Mouse (Mus musculus): ENCODE data around the gene Abcb9. TPM values are rescaled to one million over a fixed set of nuclear protein-coding genes. Genes with fewer than 3 reads are reported as not detected.
"Not testable (repeated sequence)": the region's sequence is repeated elsewhere in the genome, so short reads cannot be mapped to it uniquely, and the experiment has no call there.

The Abcb9 gene
- total RNA-seq, 2 experiments from 2014 or later: 3.5 to 5.2 TPM

DNA sequence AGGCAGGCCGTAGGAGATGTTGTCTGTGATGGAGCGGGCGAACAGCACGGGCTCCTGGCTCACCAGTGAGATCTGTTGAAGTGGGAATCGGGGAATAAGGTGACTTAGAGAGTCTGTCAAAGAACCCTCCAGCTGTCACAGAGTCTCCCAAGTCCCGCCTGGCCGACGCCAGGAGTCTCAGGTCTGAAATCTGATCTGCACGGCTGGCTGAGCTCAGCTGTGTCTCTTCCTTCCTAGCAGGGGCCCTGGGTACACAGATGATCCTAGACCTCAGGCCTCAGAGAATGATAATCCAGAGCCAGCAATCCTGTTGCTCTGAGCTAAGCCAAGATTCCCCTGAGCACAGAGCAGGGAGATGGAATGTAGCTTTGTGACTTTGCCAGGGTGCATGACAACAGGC is 21.9 kb downstream of the Abcb9 start:
- ATAC-seq (replicated peaks; ENCODE audit: low FRiP score, low TSS enrichment, poor library complexity, severe bottlenecking): no peak

DNA sequence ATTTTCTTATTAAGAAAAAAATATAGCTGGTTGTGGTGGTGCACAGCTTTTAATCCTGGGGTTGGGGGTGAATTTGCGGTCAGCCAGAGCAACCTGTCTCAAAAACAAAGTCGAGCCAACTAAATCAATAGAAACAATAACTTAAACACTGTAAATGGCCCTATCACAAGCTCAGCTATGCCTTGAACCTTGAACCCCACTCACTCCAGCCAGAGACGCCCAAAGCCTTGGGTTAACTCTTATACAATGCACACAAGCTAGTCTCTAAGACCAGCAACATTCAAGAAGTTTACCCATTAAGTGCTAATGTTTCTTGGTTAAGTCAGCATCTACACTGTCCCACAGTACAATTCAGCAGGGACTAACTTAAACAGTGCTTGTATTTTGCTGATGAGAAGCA is 25.9 kb downstream of the Abcb9 start:
- ATAC-seq (replicated peaks; ENCODE audit: low FRiP score, low TSS enrichment, poor library complexity, severe bottlenecking): no peak

GRCm38 (mm10) chr5:124062037-124062824 is 33.4 kb downstream of the Abcb9 start:
- no peak for ATAC-seq (replicated peaks; ENCODE audit: low FRiP score, low TSS enrichment, poor library complexity, severe bottlenecking)

GRCm38 (mm10) chr5:124059677-124060076 is 35.9 kb downstream of the Abcb9 start:
- ATAC-seq (replicated peaks; ENCODE audit: low FRiP score, low TSS enrichment, poor library complexity, severe bottlenecking): no peak

DNA sequence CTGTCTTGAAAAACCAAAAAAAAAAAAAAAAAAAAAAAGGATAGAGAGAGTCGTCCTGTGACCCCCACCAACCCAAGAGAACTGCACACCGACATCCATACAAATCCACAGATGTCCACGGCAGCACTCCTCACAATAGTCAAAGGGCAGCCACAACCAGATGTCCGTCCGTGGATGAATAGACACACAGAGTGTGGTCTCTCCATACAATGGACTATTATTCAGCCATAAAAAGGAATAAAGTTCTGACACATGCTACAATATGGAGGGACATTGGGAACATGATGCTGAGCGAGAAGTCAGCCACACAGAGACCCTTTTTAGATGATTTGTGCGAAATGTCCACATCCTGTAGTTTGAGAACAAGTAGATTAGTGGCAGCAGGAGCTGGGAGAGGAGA is 36.8 kb downstream of the Abcb9 start:
- ATAC-seq (replicated peaks; ENCODE audit: low FRiP score, low TSS enrichment, poor library complexity, severe bottlenecking): no peak

GRCm38 (mm10) chr5:124056956-124057355 is 38.6 kb downstream of the Abcb9 start:
- no peak for ATAC-seq (replicated peaks; ENCODE audit: low FRiP score, low TSS enrichment, poor library complexity, severe bottlenecking)

DNA sequence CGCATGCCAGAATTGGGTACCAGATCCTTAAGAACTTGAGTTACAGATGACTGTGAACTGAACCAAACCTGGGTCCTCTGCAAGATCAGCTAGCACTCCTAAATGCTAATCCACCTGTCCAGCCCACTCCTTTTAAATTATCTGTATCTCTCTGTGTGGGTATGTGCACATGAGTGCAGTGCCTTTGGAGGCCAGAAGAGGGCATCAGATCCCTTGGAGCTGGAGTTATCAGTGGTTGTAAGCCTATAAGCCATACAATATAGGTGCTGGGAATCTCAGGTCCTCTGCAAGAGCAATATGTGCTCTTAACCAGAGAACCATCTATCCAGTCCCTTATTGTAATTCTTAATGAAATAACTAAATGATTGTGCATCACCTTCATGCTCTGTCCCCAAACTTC is 39.4 kb downstream of the Abcb9 start:
- no peak for ATAC-seq (replicated peaks; ENCODE audit: low FRiP score, low TSS enrichment, poor library complexity, severe bottlenecking)

GRCm38 (mm10) chr5:124052641-124053040 is 43.0 kb downstream of the Abcb9 start:
- ATAC-seq (replicated peaks; ENCODE audit: low FRiP score, low TSS enrichment, poor library complexity, severe bottlenecking): not testable (repeated sequence)

- ATAC-seq (replicated peaks; ENCODE audit: low FRiP score, low TSS enrichment, poor library complexity, severe bottlenecking): peak; percentile 91
These were observed 43.6 kb downstream of the Abcb9 start for GRCm38 (mm10) chr5:124051899-124052491.

GRCm38 (mm10) chr5:124050095-124051050 is 45.2 kb downstream of the Abcb9 start:
- peak; percentile 5; the same call in 1 of the 2 replicates for ATAC-seq (replicated peaks; ENCODE audit: low FRiP score, low TSS enrichment, poor library complexity, severe bottlenecking)

DNA sequence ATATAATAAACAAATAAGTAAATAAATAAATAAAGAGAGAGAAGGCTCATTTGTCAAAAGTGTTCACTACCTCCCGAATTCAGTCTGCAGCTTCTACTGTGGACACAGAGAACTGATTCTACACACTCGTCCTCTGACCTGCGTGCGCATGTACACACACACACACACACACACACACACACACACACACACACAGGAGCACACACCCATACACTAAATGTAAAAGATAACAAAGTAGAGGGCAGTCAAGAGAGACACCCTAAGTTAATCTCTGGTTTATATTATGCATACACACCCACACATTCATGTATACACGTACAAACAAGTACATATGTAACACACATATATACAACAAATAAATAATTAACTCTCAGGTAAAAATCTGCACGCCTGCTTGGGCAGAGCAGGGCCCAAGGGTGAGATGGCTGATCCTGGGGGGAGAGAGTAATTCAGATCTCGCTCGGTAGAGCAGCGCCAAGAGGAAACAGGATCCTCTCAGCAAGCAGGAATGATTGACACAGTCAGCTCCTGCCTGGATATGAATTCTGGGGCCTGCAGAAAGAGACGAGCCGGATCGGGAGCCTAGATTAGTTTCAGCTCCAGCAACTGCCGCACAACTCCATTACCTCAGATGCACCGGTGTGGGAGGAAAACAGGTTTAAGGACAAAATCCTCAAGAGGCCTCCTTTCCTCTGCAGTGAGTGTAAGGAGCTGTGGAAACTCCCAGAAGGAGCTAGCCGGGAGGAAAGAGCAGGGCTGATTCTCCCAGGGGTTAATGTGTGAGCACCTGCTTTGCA is 46.2 kb downstream of the Abcb9 start:
- no peak for ATAC-seq (replicated peaks; ENCODE audit: low FRiP score, low TSS enrichment, poor library complexity, severe bottlenecking)

DNA sequence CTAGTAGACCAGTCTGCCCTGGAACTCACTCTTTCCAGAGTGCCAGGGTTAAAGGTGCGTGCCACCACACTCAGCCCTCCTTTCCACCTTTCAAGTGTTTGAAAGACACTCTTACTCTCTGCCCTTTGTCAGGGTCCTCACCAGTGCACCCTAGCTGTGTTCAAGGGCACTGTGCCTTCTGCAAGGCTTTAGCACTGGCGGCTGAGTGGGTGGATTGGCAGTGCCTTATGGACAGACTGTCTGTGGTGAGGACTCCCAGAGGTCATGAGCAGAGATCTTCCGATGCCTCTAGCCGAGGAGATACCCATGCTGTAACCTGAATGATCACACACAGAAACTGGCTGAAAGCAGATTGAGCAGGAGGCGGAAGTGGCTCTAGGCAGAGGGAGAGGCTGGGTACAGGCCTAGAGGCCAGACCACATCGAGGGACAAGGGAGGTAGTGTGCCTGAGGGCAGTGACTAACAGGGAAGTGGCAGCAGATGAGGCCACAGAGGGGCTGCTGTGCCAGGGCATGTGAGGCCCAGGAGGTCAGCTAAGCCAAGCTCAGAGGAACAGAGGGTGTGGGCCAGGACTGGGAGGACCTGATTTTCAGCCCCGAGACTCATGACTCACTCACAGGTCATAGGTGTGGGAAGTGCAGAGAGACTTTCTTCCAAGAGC is 48.7 kb downstream of the Abcb9 start:
- ATAC-seq (replicated peaks; ENCODE audit: low FRiP score, low TSS enrichment, poor library complexity, severe bottlenecking): no peak

GRCm38 (mm10) chr5:124045453-124046010 is 50.1 kb downstream of the Abcb9 start:
- ATAC-seq (replicated peaks; ENCODE audit: low FRiP score, low TSS enrichment, poor library complexity, severe bottlenecking): no peak

GRCm38 (mm10) chr5:124043999-124044398 is 51.6 kb downstream of the Abcb9 start:
- no peak for ATAC-seq (replicated peaks; ENCODE audit: low FRiP score, low TSS enrichment, poor library complexity, severe bottlenecking)

DNA sequence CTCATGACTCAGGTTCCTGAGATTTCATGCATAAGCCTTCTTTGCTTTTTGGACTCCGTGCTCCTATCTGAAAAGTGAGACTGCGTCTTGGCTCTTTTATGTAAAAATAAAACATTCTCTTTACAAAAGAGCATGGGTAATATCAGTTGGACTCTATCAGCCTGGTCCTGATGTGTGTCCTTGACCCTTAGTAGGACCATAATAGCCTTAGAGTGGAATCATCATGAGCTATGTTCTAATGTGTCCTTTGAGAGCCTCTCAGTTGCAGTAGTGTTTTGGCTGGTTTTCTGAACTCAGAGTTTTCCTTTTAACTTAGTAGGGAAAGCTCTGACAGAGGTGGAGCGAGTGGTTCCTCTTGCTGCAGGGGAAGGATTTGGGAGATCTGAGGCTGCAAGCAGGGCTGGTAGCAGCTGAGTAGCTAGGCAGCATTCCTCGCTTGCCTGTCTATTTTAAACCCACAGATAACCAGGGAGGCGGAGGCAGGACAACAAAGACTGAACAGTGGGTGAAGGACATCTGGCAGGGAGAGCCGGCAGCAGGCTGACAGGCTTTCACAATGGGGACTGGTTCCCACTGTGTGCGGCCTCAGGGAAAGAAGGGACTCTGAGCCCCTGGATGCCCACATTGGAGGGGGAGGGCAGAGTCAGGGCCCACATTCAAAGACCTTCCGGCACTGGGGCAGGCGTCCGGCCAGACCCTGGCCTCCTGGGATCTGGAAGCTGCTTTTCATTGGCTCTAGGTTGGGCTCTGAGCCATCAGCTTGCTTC is 52.2 kb downstream of the Abcb9 start:
- ATAC-seq (replicated peaks; ENCODE audit: low FRiP score, low TSS enrichment, poor library complexity, severe bottlenecking): no peak

- no peak for ATAC-seq (replicated peaks; ENCODE audit: low FRiP score, low TSS enrichment, poor library complexity, severe bottlenecking)
These were observed 54.5 kb downstream of the Abcb9 start for GRCm38 (mm10) chr5:124041097-124041496.

GRCm38 (mm10) chr5:124039602-124040001 is 56.0 kb downstream of the Abcb9 start:
- peak; percentile 83 for ATAC-seq (replicated peaks; ENCODE audit: low FRiP score, low TSS enrichment, poor library complexity, severe bottlenecking)

DNA sequence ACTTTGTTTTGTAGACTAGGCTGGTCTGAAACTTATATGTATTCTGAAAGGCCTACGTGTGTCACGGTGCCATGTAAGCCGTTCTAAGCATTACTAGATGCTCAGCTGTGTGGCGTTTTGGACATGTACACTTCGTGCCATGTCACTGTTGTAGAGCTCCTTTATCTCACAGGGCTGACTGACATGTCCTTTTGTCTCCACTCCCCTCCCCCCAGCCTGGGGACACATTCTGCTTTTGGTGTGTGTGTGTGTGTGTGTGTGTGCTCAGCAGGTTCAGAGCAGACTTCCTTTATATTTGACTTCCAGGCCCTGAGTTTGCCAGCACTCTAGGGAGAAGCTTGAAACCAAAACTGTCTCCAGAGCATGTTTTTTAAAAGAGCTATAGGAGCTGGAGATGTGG is 58.8 kb downstream of the Abcb9 start:
- ATAC-seq (replicated peaks; ENCODE audit: low FRiP score, low TSS enrichment, poor library complexity, severe bottlenecking): no peak

Measured in megakaryocyte-erythroid progenitor cell, adult 5-6 weeks (primary cell).